ENCODE assay signal across 8 mouse cellular contexts in genomic region chr9:46329250-46329648, GRCm38 (mm10). TPM values are rescaled to one million over a fixed set of nuclear protein-coding genes. Genes with fewer than 3 reads are reported as not detected.
DNase-seq lines count a peak whose midpoint lies in the region; ATAC-seq and TF ChIP-seq lines count a peak whose summit lies in the region.

No protein-coding gene starts in this region.

- peak overlapping the region; percentile 77 for H3K4me2 ChIP-seq in heart, embryonic 14.5 days (ENCODE audit: low read length)
- H3K4me2 ChIP-seq in limb, embryonic 15.5 days = peak overlapping the region; percentile 44

- peak; percentile 50; the same call in 1 of the 2 replicates for ATAC-seq in frontal cortex, adult (ENCODE audit: low TSS enrichment)
- ATAC-seq in heart, embryonic 14.5 days (ENCODE audit: insufficient number of reproducible peaks, insufficient read depth, low FRiP score, low read depth) = peak; percentile 60; the same call in 1 of the 2 replicates
- no peak; the same call in 1 of the 2 replicates for ATAC-seq in limb, embryonic 15.5 days (ENCODE audit: insufficient number of reproducible peaks, low FRiP score, low TSS enrichment, low read depth)

- H3K27me3 ChIP-seq in cerebellum, adult 2 months (ENCODE audit: control insufficient read depth, insufficient read depth, low read length) = no peaks in the 10 kb centered on the region
- peaks cover 2% of the 10 kb centered on the region; the same call in 1 of the 2 replicates for H3K27me3 ChIP-seq in heart, embryonic 14.5 days (ENCODE audit: control insufficient read depth, insufficient read depth, low read length)
- H3K27me3 ChIP-seq in limb, embryonic 15.5 days = peaks cover 9% of the 10 kb centered on the region

- peak overlapping the region; percentile 21 for H3K4me3 ChIP-seq in cerebellum, adult 2 months (replicated peaks; ENCODE audit: insufficient read depth, low read depth, low read length)
- H3K4me3 ChIP-seq in heart, embryonic 14.5 days (ENCODE audit: control insufficient read depth in 1 of 2, insufficient read depth in 1 of 2, low read depth in 1 of 2, low read length in 2 of 2) = peak overlapping the region; percentile 33 to 45
- H3K4me3 ChIP-seq in limb, embryonic 15.5 days = peak overlapping the region; percentile 36
- peak overlapping the region; percentile 6; the same call in 1 of the 2 replicates for H3K4me3 ChIP-seq in olfactory bulb, adult 2 months (ENCODE audit: insufficient read depth, low read depth, low read length)

- no peak for TF ChIP-seq CTCF in cerebellum, adult 2 months (IDR thresholded peaks at IDR 0.05; ENCODE audit: borderline replicate concordance, insufficient read depth, low read depth, low read length)
- TF ChIP-seq CTCF in olfactory bulb, adult 2 months (IDR thresholded peaks at IDR 0.05; ENCODE audit: insufficient read depth, low read depth, low read length) = no peak

- peaks cover 13% of the 10 kb centered on the region; the same call in 1 of the 2 replicates for H3K4me1 ChIP-seq in cerebellum, adult 2 months (ENCODE audit: control insufficient read depth, insufficient read depth, low read length)
- peaks cover 11 to 14% of the 10 kb centered on the region in 2 experiments; a peak in 3 of 4 replicates for H3K4me1 ChIP-seq in heart, embryonic 14.5 days (ENCODE audit: control insufficient read depth in 2 of 2, insufficient read depth in 2 of 2, low read length in 2 of 2)
- H3K4me1 ChIP-seq in limb, embryonic 15.5 days = peaks cover 15% of the 10 kb centered on the region
- H3K4me1 ChIP-seq in olfactory bulb, adult 2 months (ENCODE audit: control insufficient read depth, insufficient read depth, low read length) = peaks cover 15% of the 10 kb centered on the region

- H3K27ac ChIP-seq in cerebellum, adult 2 months (ENCODE audit: insufficient read depth, low read length) = peak overlapping the region; percentile 84
- peak overlapping the region; percentile 1 to 63; a peak in 3 of 4 replicates for H3K27ac ChIP-seq in heart, embryonic 14.5 days (replicated peaks in 1 of 2; ENCODE audit: control insufficient read depth in 1 of 2, insufficient read depth in 1 of 2, low read depth in 2 of 2, low read length in 2 of 2)
- H3K27ac ChIP-seq in limb, embryonic 15.5 days = peak overlapping the region; percentile 54
- H3K27ac ChIP-seq in olfactory bulb, adult 2 months (ENCODE audit: insufficient read depth, low read depth, low read length) = no peak overlapping the region

- no peak for DNase-seq in frontal cortex, postnatal 25 days (ENCODE audit: low spot score in 2 of 2)
- peak in 1 of 2 experiments; percentile 44 for DNase-seq in cerebellum, adult 2 months
- no peak for DNase-seq in layer of hippocampus, adult 11-12 months (ENCODE audit: low spot score)
- DNase-seq in urinary bladder, postnatal 25 days (ENCODE audit: low spot score) = no peak

- H3K9ac ChIP-seq in heart, embryonic 14.5 days (ENCODE audit: low read length) = peak overlapping the region; percentile 75
- peak overlapping the region; percentile 14; the same call in 1 of the 2 replicates for H3K9ac ChIP-seq in limb, embryonic 15.5 days

- TF ChIP-seq POLR2A in cerebellum, adult 2 months (IDR thresholded peaks at IDR 0.05; ENCODE audit: borderline replicate concordance, insufficient read depth, low read length) = no peak
- no peak for TF ChIP-seq POLR2A in olfactory bulb, adult 2 months (IDR thresholded peaks at IDR 0.05; ENCODE audit: insufficient read depth, low read depth, low read length)

- H3K36me3 ChIP-seq in heart, embryonic 14.5 days (ENCODE audit: control insufficient read depth, insufficient read depth, low read length) = no peaks in the 10 kb centered on the region
- no peaks in the 10 kb centered on the region for H3K36me3 ChIP-seq in limb, embryonic 15.5 days

- 18% methylated on average over 19 of the region's 19 CpGs for WGBS in cerebellum, adult 2 months
- WGBS in heart, embryonic 14.5 days = 2% methylated on average over 19 of the region's 19 CpGs
- WGBS in limb, embryonic 15.5 days = 4% methylated on average over 19 of the region's 19 CpGs
- WGBS in olfactory bulb, adult 2 months = 42% methylated on average over 19 of the region's 19 CpGs

- no peaks in the 10 kb centered on the region for H3K9me3 ChIP-seq in heart, embryonic 14.5 days (ENCODE audit: control insufficient read depth, low read length)
- no peaks in the 10 kb centered on the region for H3K9me3 ChIP-seq in limb, embryonic 15.5 days

RNA-seq across cellular contexts. Expression of gene 4931429L15Rik, which starts 9.5 kb away (rescaled TPM):
- polyA plus RNA-seq in cerebellum, adult 2 months (2012; rRNA removed) = not detected in 2 replicates
- polyA plus RNA-seq in heart, embryonic 14.5 days (2014; fragmentation: Nextera tagmentation; extraction: Ambion mirVana) = not detected in 2 replicates
- not detected in 2 replicates for polyA plus RNA-seq in limb, embryonic 15.5 days (2015; fragmentation: Nextera tagmentation; extraction: Ambion mirVana)
- not detected in 2 replicates for polyA plus RNA-seq in olfactory bulb, adult 2 months (2012; ENCODE audit: insufficient read depth, insufficient read length, low replicate concordance, missing spikeins)

RNA-seq across cellular contexts. Expression of gene Bud13, which starts 46.4 kb away (rescaled TPM):
- polyA plus RNA-seq in cerebellum, adult 2 months (2012; rRNA removed) = 11.9 and 12.8 TPM in 2 replicates
- polyA plus RNA-seq in heart, embryonic 14.5 days (2014; fragmentation: Nextera tagmentation; extraction: Ambion mirVana) = 11.2 and 13.8 TPM in 2 replicates
- 19.9 and 23.5 TPM in 2 replicates for polyA plus RNA-seq in limb, embryonic 15.5 days (2015; fragmentation: Nextera tagmentation; extraction: Ambion mirVana)
- not detected in 2 replicates for polyA plus RNA-seq in olfactory bulb, adult 2 months (2012; ENCODE audit: insufficient read depth, insufficient read length, low replicate concordance, missing spikeins)

RNA-seq across cellular contexts. Expression of gene Zpr1, which starts 56.4 kb away (rescaled TPM):
- 37.9 and 40.3 TPM in 2 replicates for polyA plus RNA-seq in cerebellum, adult 2 months (2012; rRNA removed)
- polyA plus RNA-seq in heart, embryonic 14.5 days (2014; fragmentation: Nextera tagmentation; extraction: Ambion mirVana) = 31.5 and 33.0 TPM in 2 replicates
- polyA plus RNA-seq in limb, embryonic 15.5 days (2015; fragmentation: Nextera tagmentation; extraction: Ambion mirVana) = 56.6 and 60.0 TPM in 2 replicates
- polyA plus RNA-seq in olfactory bulb, adult 2 months (2012; ENCODE audit: insufficient read depth, insufficient read length, low replicate concordance, missing spikeins) = not detected in 2 replicates

Comparison
In these comparisons a context has a peak if more than half of its experiments do, and no peak if none do; other contexts are left out.
1. RNA of gene Bud13, which starts 46.4 kb away (polyA plus RNA-seq): 19.9 to 23.5 TPM in limb, embryonic 15.5 days, 11.2 to 13.8 TPM in heart, embryonic 14.5 days and 11.9 to 12.8 TPM in cerebellum, adult 2 months; not detected in olfactory bulb, adult 2 months; every median in the first group is over 10 times any median in the second.
2. Peak in every context shown above with its lines, with median percentiles within 50 percentile points of each other: H3K4me3 ChIP-seq.